Mouse (Mus musculus): ENCODE measurements around the gene Celf2.
A peak's percentile ranks its signal among the peaks of the same experiment; 100 is the strongest.

Celf2 gene

DNA sequence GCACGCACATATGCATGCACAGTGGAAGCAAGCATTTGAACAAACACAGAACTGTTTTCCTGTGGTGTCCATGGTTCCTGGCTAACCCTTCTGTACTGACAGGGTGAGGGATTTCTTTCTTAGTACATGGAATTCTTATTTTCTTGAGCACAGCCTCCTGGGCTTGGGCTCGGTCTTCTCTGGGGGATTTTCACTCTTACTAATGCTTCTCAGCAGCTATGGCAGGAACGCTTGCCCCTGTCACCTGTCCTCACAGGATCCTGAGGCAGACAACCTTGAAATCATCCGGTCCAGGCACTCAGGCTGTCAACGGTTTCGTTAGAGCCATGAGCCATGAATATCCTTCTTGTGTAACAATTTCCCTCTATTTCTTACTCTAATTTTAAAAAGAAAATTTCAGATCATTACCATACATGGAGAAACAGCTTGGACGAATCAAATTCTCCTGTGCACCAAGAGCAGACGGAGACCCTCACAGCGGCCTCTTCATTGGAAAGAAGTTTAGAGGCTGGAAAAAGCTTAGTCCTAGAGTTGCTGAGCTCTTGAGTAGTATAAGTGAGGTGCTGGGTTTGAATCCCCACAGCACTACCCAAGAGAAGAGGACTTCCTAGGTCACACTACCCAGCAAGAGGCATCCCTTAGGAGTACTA is 426.9 kb downstream of the Celf2 start:
- DNase-seq (ENCODE audit: low spot score) = peak; percentile 12

DNA sequence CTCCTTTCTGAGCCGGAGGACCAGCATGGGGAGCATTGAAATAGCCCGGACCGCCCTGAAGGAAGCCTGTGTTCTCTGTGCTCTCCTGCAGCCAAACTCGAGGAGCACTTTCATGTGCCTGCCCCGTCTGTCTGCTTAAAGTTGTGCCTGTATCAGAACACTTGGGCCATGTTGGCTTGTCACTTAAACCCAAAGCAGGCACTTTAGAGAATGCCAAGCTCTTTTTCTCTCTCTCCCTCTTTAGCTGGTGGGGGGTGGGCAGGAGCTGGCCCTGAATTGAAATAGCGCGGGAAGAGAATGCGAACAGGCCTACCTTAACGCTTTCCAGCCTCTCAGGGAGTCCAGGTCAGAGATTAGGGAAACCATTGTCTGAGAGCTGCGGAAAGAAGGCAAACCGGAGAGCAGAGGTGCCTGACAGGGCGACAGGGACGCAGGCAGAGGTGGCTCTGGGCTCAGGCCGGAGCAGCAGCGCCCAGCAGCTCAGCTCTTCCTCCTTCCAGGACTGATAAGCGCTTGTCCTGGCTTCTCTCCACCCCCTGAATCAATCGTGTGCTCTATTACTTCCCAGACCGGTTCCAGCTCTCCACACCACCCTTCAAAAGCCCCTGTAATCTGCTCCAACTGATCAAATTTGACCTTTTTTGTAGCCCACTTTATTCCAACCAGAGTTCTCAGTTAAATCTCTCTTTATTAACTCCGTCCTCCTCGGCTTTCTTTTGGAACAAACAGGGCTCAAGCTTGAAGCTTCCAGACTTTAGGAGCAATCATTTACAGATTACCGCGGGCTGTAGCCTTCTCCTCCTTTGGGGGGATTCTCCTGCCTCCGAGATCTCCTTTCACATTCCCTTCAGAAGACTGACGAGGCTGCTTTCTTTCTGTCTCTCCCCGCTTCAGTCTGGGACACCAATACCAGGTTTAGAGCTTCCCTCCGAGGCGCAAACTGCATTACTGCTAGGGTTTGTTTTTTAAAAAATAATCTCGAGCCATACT is 428.3 kb downstream of the Celf2 start:
- peak; percentile 54 for DNase-seq (ENCODE audit: low spot score)

DNA sequence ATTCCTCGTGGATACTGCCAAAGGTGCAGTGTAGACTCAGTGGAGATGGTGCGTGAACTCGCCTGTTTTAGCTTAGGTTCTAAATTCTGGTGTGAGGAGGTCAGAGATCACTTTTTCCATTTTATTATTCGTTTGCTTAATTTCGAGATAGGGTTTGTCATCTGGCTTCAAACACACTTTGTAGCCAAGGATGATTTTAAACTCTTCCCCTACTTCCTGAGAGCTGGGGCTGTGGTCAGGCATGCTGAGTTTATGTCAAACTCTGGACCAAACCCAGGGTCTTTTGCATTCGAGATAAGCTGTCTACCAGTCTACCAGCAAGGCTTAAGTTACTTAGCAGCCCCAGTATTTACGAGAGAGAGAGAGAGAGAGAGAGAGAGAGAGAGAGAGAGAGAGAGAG is 429.3 kb downstream of the Celf2 start:
- no peak for DNase-seq (ENCODE audit: low spot score)

DNA sequence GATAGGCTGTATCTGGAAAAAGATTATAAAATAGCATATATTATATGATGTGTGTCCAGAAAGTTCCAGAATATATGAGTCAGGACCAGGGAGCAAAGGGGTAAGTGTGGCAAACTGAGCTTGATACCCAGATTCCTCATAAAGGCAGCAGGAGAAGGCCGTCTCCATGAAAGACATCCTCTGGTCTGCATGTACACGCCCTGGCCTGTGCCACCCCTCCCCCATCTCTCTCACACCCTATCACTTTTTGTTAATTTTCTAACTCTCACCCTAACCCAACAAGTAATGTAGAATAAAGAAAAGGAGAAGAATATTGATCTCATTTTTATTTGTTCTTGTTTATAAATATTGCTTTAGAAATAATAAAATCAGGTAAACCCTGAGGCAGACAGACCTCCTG is 430.0 kb downstream of the Celf2 start:
- no peak for DNase-seq (ENCODE audit: low spot score)

DNA sequence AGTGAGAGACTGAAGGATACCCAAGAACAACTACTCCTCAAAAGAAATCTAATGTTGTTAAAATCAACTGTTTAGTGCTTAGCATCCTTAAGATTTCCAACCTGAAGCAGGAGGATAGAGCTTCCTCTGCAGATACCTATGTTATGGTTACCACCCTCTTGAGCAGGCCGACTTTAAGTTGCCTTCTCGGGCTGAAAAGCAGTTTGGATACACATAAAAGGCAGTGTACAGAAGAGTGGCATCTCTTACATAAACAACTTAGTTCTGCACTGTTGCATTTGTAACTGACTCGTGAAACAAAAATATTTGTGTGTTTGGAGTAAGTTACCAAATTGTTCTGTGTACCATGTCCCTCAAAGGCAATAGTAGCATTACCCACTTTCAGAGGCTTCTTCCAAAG is 435.6 kb downstream of the Celf2 start:
- no peak for DNase-seq (ENCODE audit: low spot score)

DNA sequence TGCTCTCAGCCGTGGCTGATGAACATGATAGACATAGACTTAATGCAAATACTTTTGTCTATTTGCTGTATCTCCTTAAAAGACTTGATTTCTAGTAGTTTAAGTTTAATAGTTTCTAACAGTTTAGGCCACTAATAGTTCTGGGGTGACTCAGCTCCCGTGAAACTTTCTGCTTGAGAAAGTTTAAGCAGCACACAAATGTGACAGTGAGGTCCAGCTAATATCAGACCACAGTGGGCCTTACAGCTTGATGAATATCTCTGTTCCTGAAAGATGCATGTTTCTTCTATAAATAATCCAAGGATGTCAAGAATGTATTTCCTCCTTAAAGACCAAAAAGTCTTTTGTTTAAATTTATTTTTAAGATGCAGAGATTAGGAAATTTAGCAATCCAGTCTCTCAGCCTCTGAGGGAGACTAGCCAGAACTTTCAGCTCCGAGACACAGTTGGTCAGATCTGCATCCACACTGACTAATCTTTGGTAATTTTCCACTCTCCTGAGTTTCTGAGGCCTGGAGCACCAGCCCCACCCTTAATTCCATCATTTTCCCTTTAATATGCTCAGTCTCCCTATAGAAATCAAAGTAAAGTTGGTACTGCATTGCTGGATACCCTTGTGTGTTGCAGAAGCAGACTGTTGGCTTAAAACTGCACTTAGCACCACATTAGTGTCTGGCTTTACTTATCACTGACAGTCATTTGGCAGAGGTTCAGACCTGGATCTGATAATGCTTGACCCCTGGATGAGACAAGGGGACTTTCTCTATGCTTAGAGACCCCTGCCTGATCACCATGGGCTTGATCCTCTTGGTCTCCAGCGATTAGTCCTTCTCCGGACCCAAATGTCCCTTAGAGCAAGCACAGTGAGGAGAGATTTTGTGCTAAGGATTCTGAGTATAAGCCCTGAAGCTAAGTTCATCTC is 436.8 kb downstream of the Celf2 start:
- DNase-seq (ENCODE audit: low spot score) = no peak

DNA sequence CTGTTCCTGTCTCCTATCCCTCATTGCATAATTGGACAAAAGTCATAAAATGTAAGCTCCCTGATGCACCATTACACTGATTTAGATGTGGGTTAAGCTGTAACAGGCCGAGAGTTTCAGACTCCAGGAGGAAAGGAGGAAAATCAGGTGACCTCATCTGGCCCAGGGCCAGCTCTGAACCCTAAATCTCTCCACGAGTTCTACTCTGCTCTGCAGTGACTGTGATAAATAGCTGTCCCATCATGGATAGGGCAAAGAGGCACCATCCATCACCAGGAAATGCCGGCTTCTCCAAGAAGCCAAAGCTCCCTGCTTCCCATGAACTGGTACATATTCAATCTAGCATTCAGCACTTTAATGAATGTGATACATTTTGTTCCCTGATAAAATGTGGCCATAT is 439.9 kb downstream of the Celf2 start:
- DNase-seq (ENCODE audit: low spot score) = no peak

DNA sequence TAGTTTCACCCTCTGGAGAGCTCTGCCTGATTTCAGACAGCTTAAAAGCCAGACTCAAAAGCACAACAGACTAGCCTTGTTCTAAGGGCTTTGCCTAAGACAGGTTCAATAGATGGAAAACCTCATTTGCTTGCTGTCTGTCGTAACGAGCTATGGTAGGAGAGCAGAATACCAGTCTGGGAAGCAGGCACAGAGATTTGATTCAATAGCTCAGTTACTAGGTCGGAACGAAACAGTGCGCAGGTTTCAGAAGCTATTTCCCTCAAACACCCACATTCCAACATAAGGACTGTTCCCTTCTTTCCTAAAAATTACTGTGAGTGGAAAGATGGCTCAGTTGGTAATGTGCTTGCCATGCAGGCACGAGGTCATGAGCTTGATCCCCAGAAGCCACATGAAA is 441.1 kb downstream of the Celf2 start:
- no peak for DNase-seq (ENCODE audit: low spot score)

DNA sequence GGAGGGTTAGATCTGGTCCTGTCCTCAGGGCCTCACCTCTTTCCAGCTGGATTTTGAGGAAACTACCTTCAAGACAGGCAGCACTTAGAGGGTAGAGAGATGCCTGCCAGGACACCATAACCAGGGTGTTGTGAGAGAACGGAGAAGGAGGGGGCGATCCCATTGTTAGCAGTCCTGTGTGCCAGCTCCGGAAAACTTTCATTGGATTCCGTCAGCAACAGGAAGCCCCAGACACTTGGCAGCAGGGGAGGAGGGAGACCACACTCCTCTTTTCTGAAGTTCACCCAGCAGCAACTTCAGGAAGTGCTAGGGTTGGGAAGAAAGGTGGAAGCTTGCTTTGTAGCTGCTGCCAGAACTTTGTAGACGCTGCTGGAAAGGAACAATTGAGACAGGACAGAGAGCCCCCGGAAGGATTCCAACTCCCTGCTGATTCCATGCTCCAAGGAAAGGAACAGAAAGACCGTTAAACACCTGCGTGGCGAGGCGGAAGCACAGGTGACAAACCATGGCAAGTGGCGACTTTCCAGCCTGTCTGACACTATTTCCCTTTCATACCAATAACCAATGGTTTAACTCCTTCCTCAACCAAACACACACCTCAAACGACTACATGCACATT is 445.7 kb downstream of the Celf2 start:
- no peak for DNase-seq (ENCODE audit: low spot score)

DNA sequence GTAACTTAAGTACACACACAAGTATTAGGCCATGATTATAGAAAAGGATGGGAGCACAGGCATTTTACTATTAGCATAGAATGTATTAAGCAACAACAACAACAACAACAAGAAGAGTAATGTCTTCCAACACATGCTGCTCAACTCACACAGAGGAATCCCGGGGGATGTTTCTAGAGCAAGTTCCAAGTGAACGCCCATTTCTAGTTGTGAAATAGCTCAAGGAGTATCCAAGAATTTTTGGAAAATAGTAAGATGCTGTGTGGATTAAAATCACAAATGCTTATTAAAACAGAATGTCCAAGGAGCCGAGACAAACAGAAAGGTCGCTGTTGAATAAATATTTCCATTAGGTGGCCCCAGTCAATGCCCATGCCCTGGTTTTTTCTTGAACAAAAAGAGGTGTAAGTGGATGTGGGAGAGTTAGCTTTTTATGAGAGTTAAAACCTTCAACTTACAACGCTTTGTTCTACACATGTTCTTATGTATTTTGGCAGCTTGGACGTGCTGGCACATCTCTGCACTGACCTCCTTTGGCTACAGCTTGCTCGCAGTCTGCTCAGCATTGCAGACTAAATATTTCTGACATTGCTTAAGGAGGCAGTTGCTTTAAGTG is 448.8 kb downstream of the Celf2 start:
- DNase-seq (ENCODE audit: low spot score) = no peak

DNA sequence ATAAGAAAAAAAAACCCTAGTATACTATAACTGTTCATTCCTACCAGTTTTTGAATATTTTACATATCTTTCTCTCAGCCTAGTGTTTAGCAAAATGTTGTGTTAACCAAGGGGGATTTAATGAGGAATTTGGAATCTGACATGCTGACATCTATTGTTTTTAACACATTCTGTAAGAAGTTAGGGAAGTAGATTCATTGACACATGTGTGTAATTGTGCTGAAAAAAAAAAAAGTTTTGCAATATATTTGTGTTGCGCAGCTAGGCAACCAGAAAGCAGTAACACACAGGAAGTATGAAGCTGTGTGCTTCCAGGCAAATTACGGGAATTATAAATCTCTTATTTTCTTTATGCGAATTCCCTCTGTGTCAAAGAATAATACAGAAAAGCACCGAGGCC is 453.0 kb downstream of the Celf2 start:
- DNase-seq (ENCODE audit: low spot score) = no peak

DNA sequence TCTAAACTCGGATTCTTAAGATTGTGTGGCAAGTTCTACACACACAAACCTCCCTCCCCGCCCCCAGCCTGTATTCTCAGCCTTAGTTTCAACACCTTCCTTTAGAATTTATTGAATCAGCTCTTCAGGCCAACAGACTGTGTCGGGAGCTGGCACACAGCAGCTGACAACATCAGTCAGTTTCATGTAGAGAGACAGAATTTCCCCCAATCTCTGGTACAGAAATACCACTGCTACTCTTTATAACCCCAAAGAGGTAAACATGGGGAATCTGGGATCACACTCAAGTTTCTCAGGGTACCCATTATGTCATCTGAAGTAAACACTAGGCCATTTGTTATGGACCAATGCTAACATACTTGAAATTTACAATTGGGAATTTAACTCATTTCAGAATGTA is 453.4 kb downstream of the Celf2 start:
- no peak for DNase-seq (ENCODE audit: low spot score)

DNA sequence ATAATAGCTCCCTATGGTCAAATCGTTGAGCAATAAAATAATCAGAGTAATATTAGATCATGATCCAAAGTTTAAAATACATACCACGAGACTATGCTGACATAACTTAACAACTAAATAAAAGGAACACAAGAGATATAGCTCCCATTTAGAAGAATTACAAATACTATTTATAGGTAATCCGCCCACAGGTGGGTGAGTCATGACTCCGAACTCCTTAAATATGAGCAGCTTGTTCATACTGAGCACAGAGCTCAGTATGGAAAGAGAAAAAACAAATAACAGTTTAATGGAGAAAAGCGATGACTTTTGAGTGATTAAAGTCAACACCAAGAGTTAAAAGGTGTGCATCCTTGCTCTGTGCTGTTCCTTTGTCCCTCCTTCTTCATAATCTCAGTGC is 458.3 kb downstream of the Celf2 start:
- no peak for DNase-seq (ENCODE audit: low spot score)

DNA sequence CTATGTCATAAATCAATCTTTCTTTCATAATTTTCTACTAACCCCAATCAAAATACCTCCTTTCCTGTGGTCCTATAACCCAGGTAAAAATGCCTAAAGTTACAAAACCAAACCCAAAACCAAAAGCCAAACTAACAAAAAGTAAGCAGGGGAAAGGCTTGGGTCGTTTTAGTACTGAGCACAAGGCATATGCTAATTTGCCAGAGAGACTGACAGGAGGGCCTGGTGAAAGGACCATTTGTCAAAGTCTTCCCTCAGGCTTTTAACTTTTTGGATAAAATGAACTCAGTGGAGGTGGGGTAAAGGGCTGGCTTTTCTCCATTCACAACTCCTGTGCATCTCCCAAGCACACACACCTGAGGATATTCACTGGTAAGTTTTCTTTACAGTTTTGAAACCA is 463.2 kb downstream of the Celf2 start:
- no peak for DNase-seq (ENCODE audit: low spot score)

DNA sequence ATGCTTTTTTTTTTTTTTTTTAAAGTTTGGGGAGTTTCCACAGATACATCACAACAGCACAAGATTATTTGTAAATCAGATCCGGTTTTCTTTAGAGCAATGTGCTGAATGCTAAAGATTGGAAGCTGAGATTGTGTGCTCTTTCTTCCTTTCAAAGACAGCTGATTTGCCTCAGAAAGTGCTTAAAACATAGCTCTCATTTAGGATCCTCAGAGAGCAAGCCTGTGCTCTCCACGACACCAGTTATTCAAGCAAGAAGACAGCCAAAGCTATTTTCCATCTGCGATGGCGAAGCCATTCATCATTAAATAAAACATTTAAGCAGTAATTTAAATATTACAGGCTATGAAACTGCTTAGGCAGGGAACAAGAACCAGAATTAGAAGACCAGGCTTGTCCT is 463.8 kb downstream of the Celf2 start:
- no peak for DNase-seq (ENCODE audit: low spot score)

DNA sequence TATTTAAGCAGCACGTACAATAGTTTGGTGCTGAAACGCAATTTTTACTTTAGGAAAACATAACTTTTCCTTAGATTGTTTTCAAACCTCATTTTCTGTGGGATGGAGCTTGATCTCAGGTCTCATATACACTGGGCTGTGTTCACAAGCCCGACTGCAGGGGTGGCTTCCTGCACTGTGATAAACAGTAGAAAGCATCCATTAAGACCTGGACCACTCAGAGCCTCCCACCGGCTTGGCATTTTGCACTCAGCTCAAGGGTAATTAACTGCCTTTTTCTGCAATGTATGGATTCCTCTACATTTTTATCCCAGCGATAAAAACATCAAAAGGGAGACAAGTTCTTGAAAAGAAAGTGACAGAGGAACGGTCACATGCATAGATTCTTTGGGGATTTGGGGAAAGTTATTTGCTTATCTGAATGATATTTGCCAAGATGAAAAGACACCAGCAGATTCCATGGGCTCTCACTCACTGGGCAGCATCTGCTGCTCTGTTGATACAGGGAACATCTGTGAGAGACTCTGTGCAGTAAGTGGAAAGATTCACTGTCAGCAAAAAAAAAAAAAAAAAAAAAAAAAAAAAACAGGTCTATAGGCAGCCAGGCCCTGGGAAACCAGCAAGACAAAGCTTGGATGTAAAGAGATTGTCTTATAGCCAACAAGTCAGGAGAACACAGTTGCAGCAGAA is 465.4 kb downstream of the Celf2 start:
- DNase-seq (ENCODE audit: low spot score) = no peak

DNA sequence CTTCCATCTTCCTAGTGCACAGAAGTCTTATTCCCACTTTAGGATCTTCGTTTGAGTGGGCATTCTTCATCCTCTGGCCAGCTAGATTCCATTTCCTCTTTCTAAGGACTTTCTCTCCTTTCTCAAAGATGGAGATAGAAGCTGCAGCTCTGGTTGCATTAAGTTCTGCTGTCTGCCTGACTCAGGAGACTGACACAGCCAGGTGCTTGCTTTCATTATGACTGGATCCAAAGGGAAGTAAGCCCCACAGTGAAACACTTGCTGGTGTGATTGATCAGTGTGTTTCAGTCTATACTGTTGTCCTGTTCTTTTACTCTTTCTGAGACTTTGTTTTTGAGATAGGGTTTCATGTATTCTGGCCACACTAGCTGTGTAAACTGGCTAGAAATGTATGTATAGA is 468.4 kb downstream of the Celf2 start:
- DNase-seq (ENCODE audit: low spot score) = no peak

DNA sequence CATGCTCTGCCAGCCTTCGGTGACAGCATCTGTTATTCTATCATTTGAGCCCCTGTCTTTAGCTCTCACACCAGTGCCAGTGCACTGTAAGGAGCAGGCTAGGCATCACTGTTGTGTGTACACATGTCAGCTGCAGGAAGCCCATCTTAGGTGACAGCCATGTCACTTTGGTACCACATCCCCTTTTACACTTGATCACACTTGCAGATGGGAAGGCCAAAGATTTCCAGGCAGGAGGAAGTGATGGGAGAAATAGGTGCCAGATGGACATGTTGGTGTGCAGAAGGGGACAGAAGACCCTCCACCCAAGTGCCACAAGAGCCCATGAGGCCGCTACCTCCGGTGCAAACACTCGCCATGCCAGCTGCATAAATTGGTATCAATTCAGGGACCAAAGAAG is 470.4 kb downstream of the Celf2 start:
- DNase-seq (ENCODE audit: low spot score) = peak; percentile 39

DNA sequence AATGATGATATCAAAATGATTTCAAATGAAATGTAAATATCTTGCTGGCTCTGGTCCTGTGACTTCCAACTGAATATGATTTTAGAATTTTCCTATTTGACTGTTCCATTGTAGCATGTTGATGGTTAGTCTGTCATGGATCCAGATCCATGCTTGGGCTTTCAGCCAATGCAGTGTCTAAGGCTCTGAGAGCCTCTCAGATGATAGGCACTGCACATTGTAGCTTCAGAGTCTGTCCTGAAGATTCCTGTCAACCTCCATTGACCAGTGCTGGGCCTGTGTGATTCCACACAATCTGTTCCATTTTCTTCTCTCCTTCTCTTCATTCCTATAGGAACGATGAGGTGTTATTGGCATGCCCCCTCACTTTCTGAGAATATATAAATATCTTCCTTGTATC is 478.0 kb downstream of the Celf2 start:
- DNase-seq (ENCODE audit: low spot score) = no peak

DNA sequence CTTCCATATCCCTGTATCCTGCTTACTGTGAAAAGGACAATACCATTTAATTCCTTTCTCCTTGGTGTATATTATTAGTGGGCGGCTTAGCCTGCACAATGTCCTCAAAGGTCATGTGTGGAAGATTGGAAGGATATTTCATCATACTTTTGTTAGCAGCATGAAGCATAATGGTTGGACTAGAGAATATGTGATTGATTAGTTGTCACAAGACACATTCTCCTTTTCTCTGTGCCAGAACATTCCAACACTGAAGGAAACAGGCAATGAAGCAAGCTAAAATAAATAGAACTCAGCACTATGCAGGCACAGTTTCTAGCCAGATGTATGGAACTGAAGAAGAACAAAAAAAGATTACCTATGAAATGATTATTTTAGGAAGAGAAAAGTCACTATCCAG is 482.6 kb downstream of the Celf2 start:
- DNase-seq (ENCODE audit: low spot score) = no peak

DNA sequence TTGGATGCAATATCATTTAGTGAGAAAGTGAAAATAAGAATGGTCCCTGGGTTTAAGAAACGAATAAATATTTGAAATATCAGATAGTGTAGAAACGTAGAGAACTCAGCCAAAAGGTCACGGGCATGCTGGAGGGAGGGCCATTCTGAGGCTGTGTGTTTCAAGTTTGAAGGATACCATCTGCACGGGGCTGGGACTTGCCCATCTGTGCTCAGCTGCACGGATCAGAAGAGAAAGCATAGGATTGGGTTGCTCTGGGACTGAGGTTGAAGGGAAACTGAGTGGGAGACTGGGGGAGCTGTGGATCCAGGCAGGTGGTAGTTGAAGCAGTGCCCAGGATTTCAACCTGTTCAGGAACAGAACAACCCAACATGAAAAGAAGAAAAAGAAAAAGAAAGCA is 483.8 kb downstream of the Celf2 start:
- DNase-seq (ENCODE audit: low spot score) = no peak
